Mouse (Mus musculus) small intestine, adult 2 months (tissue): ENCODE results near the gene Mmp14. TPM values are rescaled to one million over a fixed set of nuclear protein-coding genes. Genes with fewer than 3 reads are reported as not detected.

Experiments
- H3K27ac ChIP-seq: fragments of 200-500 bp; 2 replicates; pipeline ENCODE4 v1.5.1; 2012; ENCODE audit warnings: low read depth, low read length, control low read depth, inconsistent platforms; ENCODE audit not compliant: insufficient read depth
- H3K27me3 ChIP-seq: fragments of 200-500 bp; 2 replicates; pipeline ENCODE4 v1.6.1; 2012; ENCODE audit warnings: mild to moderate bottlenecking, moderate library complexity, low read length, inconsistent platforms; ENCODE audit not compliant: control insufficient read depth, insufficient read depth
- H3K36me3 ChIP-seq: fragments of 200-500 bp; 2 replicates; pipeline ENCODE4 v1.6.1; 2012; ENCODE audit warnings: mild to moderate bottlenecking, low read length, control low read depth, inconsistent platforms; ENCODE audit not compliant: control insufficient read depth, insufficient read depth
- H3K4me1 ChIP-seq: fragments of 200-500 bp; 2 replicates; pipeline ENCODE4 v1.6.1; 2012; ENCODE audit warnings: low read length, inconsistent platforms, mixed read lengths; ENCODE audit not compliant: control insufficient read depth, insufficient read depth, insufficient read length
- H3K4me3 ChIP-seq: fragments of 200-500 bp; 2 replicates; pipeline ENCODE4 v1.5.1; 2012; ENCODE audit warnings: low read depth, mild to moderate bottlenecking, control low read depth, inconsistent platforms, low read length, moderate library complexity
- CTCF ChIP-seq: fragments of 200-500 bp; IDR thresholded peaks from 2 replicates; pipeline ENCODE4 v1.5.1; 2012; ENCODE audit warnings: low read depth, mild to moderate bottlenecking, control low read depth, inconsistent platforms, low read length, moderate library complexity, mixed read lengths; ENCODE audit not compliant: insufficient replicate concordance, insufficient read length; ENCODE audit errors: extremely low read depth
- POLR2A ChIP-seq: fragments of 200-500 bp; IDR thresholded peaks from 2 replicates; pipeline ENCODE4 v1.6.1; 2012; ENCODE audit warnings: low read depth, mild to moderate bottlenecking, control low read depth, inconsistent platforms, low read length, moderate library complexity
- WGBS: fragments of 180-500 bp; shearing (Covaris S2); methylation state at CpG from one replicate; pipeline ENCODE4 v1.1.7; 2018; 5-methylcytosine and 5-hydroxymethylcytosine counted together
- polyA plus RNA-seq: library from polyadenylated mRNA; depleted of rRNA; stranded (reverse); fragments of >200 nt; gene quantifications from 2 replicates; pipeline ENCODE4 v1.2.3, GENCODE M21; 2012; rRNA removed

Mmp14 gene
- polyA plus RNA-seq, 1 experiment = 66.0 TPM

GRCm38 (mm10) chr14:54493236-54493635, 61.8 kb downstream of the Mmp14 start:
- Histone ChIP-seq H3K36me3 (no peaks in the 10 kb centered on the region), H3K27me3 (no peaks in the 10 kb centered on the region), H3K4me1 (no peaks in the 10 kb centered on the region), H3K4me3 (no peak overlapping the region), H3K27ac (no peak overlapping the region)
- TF ChIP-seq CTCF = no peak
- TF ChIP-seq POLR2A = no peak
- WGBS = 91% methylated on average over 5 of the region's 5 CpGs

GRCm38 (mm10) chr14:54494234-54494633, 62.8 kb downstream of the Mmp14 start:
- Histone ChIP-seq H3K4me1 (no peaks in the 10 kb centered on the region), H3K27me3 (no peaks in the 10 kb centered on the region), H3K27ac (no peak overlapping the region), H3K4me3 (no peak overlapping the region), H3K36me3 (no peaks in the 10 kb centered on the region)
- TF ChIP-seq CTCF = peak; percentile 97; the same call in 1 of the 2 replicates
- TF ChIP-seq POLR2A = no peak
- 0% methylated on average over 3 of the region's 3 CpGs for WGBS

Other genes with a start within 250 kb of the Mmp14 start
- 561 and 627 TPM in 2 replicates for gene Dad1, start 177.5 kb upstream of the Mmp14 start, polyA plus RNA-seq
- 35.2 and 53.6 TPM in 2 replicates for gene Abhd4, start 177.4 kb upstream of the Mmp14 start, polyA plus RNA-seq
- not detected in 2 replicates for gene Olfr49, start 146.7 kb upstream of the Mmp14 start, polyA plus RNA-seq
- gene Oxa1l, start 70.8 kb upstream of the Mmp14 start, polyA plus RNA-seq = 73.2 and 120 TPM in 2 replicates
- 110 and 341 TPM in 2 replicates for gene Slc7a7, start 13.8 kb upstream of the Mmp14 start, polyA plus RNA-seq
- 186 and 284 TPM in 2 replicates for gene Mrpl52, start 4.7 kb upstream of the Mmp14 start, polyA plus RNA-seq
- gene Lrp10, start 32.5 kb downstream of the Mmp14 start, polyA plus RNA-seq = 139 and 303 TPM in 2 replicates
- 0.20 and 0.76 TPM in 2 replicates for gene Rem2, start 44.5 kb downstream of the Mmp14 start, polyA plus RNA-seq
- gene Prmt5, start 85.9 kb downstream of the Mmp14 start, polyA plus RNA-seq = 5.8 and 9.8 TPM in 2 replicates
- 4.7 and 11.8 TPM in 2 replicates for gene Haus4, start 123.0 kb downstream of the Mmp14 start, polyA plus RNA-seq
- 2.6 and 3.0 TPM in 2 replicates for gene Ajuba, start 145.9 kb downstream of the Mmp14 start, polyA plus RNA-seq
- 2.3 and 5.6 TPM in 2 replicates for gene 4931414P19Rik, start 174.4 kb downstream of the Mmp14 start, polyA plus RNA-seq
- 122 and 160 TPM in 2 replicates for gene Psmb5, start 186.4 kb downstream of the Mmp14 start, polyA plus RNA-seq
- gene Psmb11, start 189.8 kb downstream of the Mmp14 start, polyA plus RNA-seq = not detected in 2 replicates
- gene Gm17606, start 209.3 kb downstream of the Mmp14 start, polyA plus RNA-seq = not detected in 2 replicates
- 3.1 and 4.6 TPM in 2 replicates for gene Cdh24, start 209.8 kb downstream of the Mmp14 start, polyA plus RNA-seq